Mouse (Mus musculus): ENCODE measurements around the gene Zfp346. TPM values are rescaled to one million over a fixed set of nuclear protein-coding genes. Genes with fewer than 3 reads are reported as not detected.

Zfp346 gene
- 23.9 and 26.7 TPM in 2 replicates for polyA plus RNA-seq (2015; fragmentation: Nextera tagmentation; extraction: Ambion mirVana)

GRCm38 (mm10) chr13:55105045-55105952 lies at the start of gene Zfp346:
TSS of gene Zfp346 (plus strand) at chr13:55105311.

GRCm38 (mm10) chr13:55099726-55100478 lies 5.2 kb upstream of the Zfp346 start, which contains the start of gene Uimc1:
TSS of gene Uimc1 (minus strand) at chr13:55100300.

GRCm38 (mm10) chr13:55133448-55133847 lies 28.3 kb downstream of the Zfp346 start, which contains the start of gene Gm17617:
TSS of gene Gm17617 (minus strand) at chr13:55133548.

GRCm38 (mm10) chr13:55152621-55153415 lies 47.7 kb downstream of the Zfp346 start, which contains the start of gene Fgfr4:
TSS of gene Fgfr4 (plus strand) at chr13:55152640.

Other genes starting within 250 kb of the Zfp346 start
- 13.2 and 13.4 TPM in 2 replicates for gene Unc5a, start 155.9 kb upstream of the Zfp346 start, polyA plus RNA-seq (2015; fragmentation: Nextera tagmentation; extraction: Ambion mirVana)
- 0.83 and 1.2 TPM in 2 replicates for gene Hk3, start 83.9 kb upstream of the Zfp346 start, polyA plus RNA-seq (2015; fragmentation: Nextera tagmentation; extraction: Ambion mirVana)
- 12.2 and 13.9 TPM in 2 replicates for gene Uimc1, start 5.0 kb upstream of the Zfp346 start, polyA plus RNA-seq (2015; fragmentation: Nextera tagmentation; extraction: Ambion mirVana)
- not detected in 2 replicates for gene Gm17617, start 28.2 kb downstream of the Zfp346 start, polyA plus RNA-seq (2015; fragmentation: Nextera tagmentation; extraction: Ambion mirVana)
- 1.4 and 1.7 TPM in 2 replicates for gene Fgfr4, start 47.3 kb downstream of the Zfp346 start, polyA plus RNA-seq (2015; fragmentation: Nextera tagmentation; extraction: Ambion mirVana)
- 63.5 and 67.6 TPM in 2 replicates for gene Nsd1, start 104.5 kb downstream of the Zfp346 start, polyA plus RNA-seq (2015; fragmentation: Nextera tagmentation; extraction: Ambion mirVana)
- gene Prelid1, start 215.2 kb downstream of the Zfp346 start, polyA plus RNA-seq (2015; fragmentation: Nextera tagmentation; extraction: Ambion mirVana): 302 and 314 TPM in 2 replicates
- 98.3 and 99.3 TPM in 2 replicates for gene Rab24, start 216.6 kb downstream of the Zfp346 start, polyA plus RNA-seq (2015; fragmentation: Nextera tagmentation; extraction: Ambion mirVana)
- gene Mxd3, start 224.5 kb downstream of the Zfp346 start, polyA plus RNA-seq (2015; fragmentation: Nextera tagmentation; extraction: Ambion mirVana): 4.4 and 5.2 TPM in 2 replicates

Data from neural tube, postnatal 0 days (tissue).